8 mouse cellular contexts compared by ENCODE assay signal in genomic region chr5:77265081-77265670, GRCm38 (mm10). TPM values are rescaled to one million over a fixed set of nuclear protein-coding genes. Genes with fewer than 3 reads are reported as not detected.
A peak's percentile ranks its signal among the peaks of the same experiment; 100 is the strongest.
DNase-seq lines count a peak whose midpoint lies in the region; ATAC-seq and TF ChIP-seq lines count a peak whose summit lies in the region.

Gene Rest (plus strand): TSS chr5:77265491.

- peak within 1 kb of the TSS; percentile 63 for H3K4me2 ChIP-seq in embryonic facial prominence, embryonic 13.5 days
- peak within 1 kb of the TSS; percentile 91 for H3K4me2 ChIP-seq in liver, embryonic 13.5 days
- H3K4me2 ChIP-seq in myocyte (ENCODE audit: low read depth), result peak within 1 kb of the TSS; percentile 78
- H3K4me2 ChIP-seq in stomach, postnatal 0 days (replicated peaks; ENCODE audit: low read depth), result peak within 1 kb of the TSS; percentile 75

- TF ChIP-seq CTCF in kidney, adult 2 months (conservative IDR thresholded peaks at IDR 0.05; ENCODE audit: insufficient read depth, insufficient read length, low read depth, low read length), result no peak
- TF ChIP-seq CTCF in stomach, postnatal 0 days (IDR thresholded peaks at IDR 0.05; ENCODE audit: low read depth), result no peak

- under 1% methylated on average over 52 of the region's 78 CpGs for WGBS in embryonic facial prominence, embryonic 13.5 days
- 3% methylated on average over 77 of the region's 78 CpGs for WGBS in kidney, adult 2 months
- under 1% methylated on average over 78 of the region's 78 CpGs for WGBS in liver, embryonic 13.5 days (ENCODE audit: insufficient replicate concordance)
- WGBS in stomach, postnatal 0 days, result 0% methylated on average over 25 of the region's 78 CpGs

- no peak for TF ChIP-seq EP300 in stomach, postnatal 0 days (optimal IDR thresholded peaks at IDR 0.05)

- peak; percentile 53 for ATAC-seq in CD4-positive, CD25-positive, alpha-beta regulatory T cell, adult 4 months
- peak; percentile 86 for ATAC-seq in embryonic facial prominence, embryonic 13.5 days (ENCODE audit: insufficient number of reproducible peaks, insufficient read depth, low FRiP score, low TSS enrichment, low read depth)
- ATAC-seq in liver, embryonic 13.5 days (ENCODE audit: low read depth), result peak; percentile 82
- peak; percentile 86 for ATAC-seq in stomach, postnatal 0 days (ENCODE audit: low FRiP score, low TSS enrichment)

- peaks cover 19% of the 10 kb centered on the region for H3K4me1 ChIP-seq in embryonic facial prominence, embryonic 13.5 days
- H3K4me1 ChIP-seq in kidney, adult 2 months (ENCODE audit: control insufficient read depth, insufficient read depth, low read length), result peaks cover 6% of the 10 kb centered on the region
- peaks cover 31% of the 10 kb centered on the region for H3K4me1 ChIP-seq in liver, embryonic 13.5 days (replicated peaks)
- H3K4me1 ChIP-seq in stomach, postnatal 0 days (replicated peaks; ENCODE audit: control insufficient read depth, insufficient read depth), result no peaks in the 10 kb centered on the region

- H3K36me3 ChIP-seq in embryonic facial prominence, embryonic 13.5 days, result peaks cover 23% of the 10 kb centered on the region
- H3K36me3 ChIP-seq in kidney, adult 2 months (ENCODE audit: control insufficient read depth, insufficient read depth, low read length), result peaks cover 2% of the 10 kb centered on the region; the same call in 1 of the 2 replicates
- peaks cover 23% of the 10 kb centered on the region for H3K36me3 ChIP-seq in liver, embryonic 13.5 days
- H3K36me3 ChIP-seq in myocyte (ENCODE audit: control insufficient read depth, insufficient read depth), result peaks cover 7% of the 10 kb centered on the region
- peaks cover 3% of the 10 kb centered on the region; the same call in 1 of the 2 replicates for H3K36me3 ChIP-seq in stomach, postnatal 0 days (ENCODE audit: control insufficient read depth, insufficient read depth, low read length)

- DNase-seq in adrenal gland, postnatal 4 days (ENCODE audit: low spot score in 2 of 2), result peak; percentile 70 to 72
- peak; percentile 61 for DNase-seq in heart, adult 8-10 months (ENCODE audit: low spot score)
- DNase-seq in kidney, adult 2 months, result peak; percentile 87
- peak; percentile 63 for DNase-seq in liver, embryonic 13.5 days
- peak; percentile 88 for DNase-seq in stomach, postnatal 0 days (ENCODE audit: low spot score)

- H3ac ChIP-seq in myocyte (ENCODE audit: control insufficient read depth, insufficient read length), result peak within 1 kb of the TSS; percentile 92

- peak within 1 kb of the TSS; percentile 95 for H3K4me3 ChIP-seq in embryonic facial prominence, embryonic 13.5 days
- H3K4me3 ChIP-seq in kidney, adult 2 months (ENCODE audit: insufficient read depth, low read depth, low read length), result peak within 1 kb of the TSS; percentile 70
- peak within 1 kb of the TSS; percentile 94 for H3K4me3 ChIP-seq in liver, embryonic 13.5 days (replicated peaks)
- peak within 1 kb of the TSS; percentile 44 for H3K4me3 ChIP-seq in myocyte
- H3K4me3 ChIP-seq in stomach, postnatal 0 days (ENCODE audit: low read depth, low read length), result peak within 1 kb of the TSS; percentile 95

- TF ChIP-seq POLR2A in kidney, adult 2 months (IDR thresholded peaks at IDR 0.05; ENCODE audit: low read depth, low read length), result peak; percentile 34
- peak; percentile 66 for TF ChIP-seq POLR2A in myocyte (IDR thresholded peaks at IDR 0.05; ENCODE audit: insufficient read length, low read depth)

- H3K9me3 ChIP-seq in embryonic facial prominence, embryonic 13.5 days, result no peaks in the 10 kb centered on the region
- H3K9me3 ChIP-seq in liver, embryonic 13.5 days (replicated peaks), result no peaks in the 10 kb centered on the region
- no peaks in the 10 kb centered on the region for H3K9me3 ChIP-seq in stomach, postnatal 0 days (ENCODE audit: control insufficient read depth, low read length)

- H3K27me3 ChIP-seq in embryonic facial prominence, embryonic 13.5 days, result no peaks in the 10 kb centered on the region
- H3K27me3 ChIP-seq in kidney, adult 2 months (replicated peaks; ENCODE audit: control insufficient read depth, insufficient read depth, low read length), result no peaks in the 10 kb centered on the region
- no peaks in the 10 kb centered on the region for H3K27me3 ChIP-seq in liver, embryonic 13.5 days
- no peaks in the 10 kb centered on the region for H3K27me3 ChIP-seq in myocyte (ENCODE audit: control insufficient read depth, insufficient read depth, insufficient read length)
- H3K27me3 ChIP-seq in stomach, postnatal 0 days (ENCODE audit: control insufficient read depth, insufficient read depth, low read length), result no peaks in the 10 kb centered on the region

- H3K27ac ChIP-seq in embryonic facial prominence, embryonic 13.5 days, result peak within 1 kb of the TSS; percentile 98
- H3K27ac ChIP-seq in kidney, adult 2 months (ENCODE audit: insufficient read depth, low read depth, low read length), result peak within 1 kb of the TSS; percentile 77
- H3K27ac ChIP-seq in liver, embryonic 13.5 days, result peak within 1 kb of the TSS; percentile 84
- H3K27ac ChIP-seq in stomach, postnatal 0 days (replicated peaks), result peak within 1 kb of the TSS; percentile 97

- peaks cover 34% of the 10 kb centered on the region for H3K79me2 ChIP-seq in myocyte (ENCODE audit: control insufficient read depth, insufficient read depth)

- H3K9ac ChIP-seq in embryonic facial prominence, embryonic 13.5 days, result peak within 1 kb of the TSS; percentile 96
- H3K9ac ChIP-seq in liver, embryonic 13.5 days, result peak within 1 kb of the TSS; percentile 92
- peak within 1 kb of the TSS; percentile 90 for H3K9ac ChIP-seq in stomach, postnatal 0 days (ENCODE audit: low read length)

TF ChIP-seq in myocyte, 11 proteins besides CTCF, POLR2A, EP300 and RAD21:
- TF ChIP-seq CEBPB (IDR thresholded peaks at IDR 0.05; ENCODE audit: insufficient read depth, poor library complexity, severe bottlenecking) (no peak), TCF3 (IDR thresholded peaks at IDR 0.05; ENCODE audit: insufficient read length, low read depth) (no peak), POLR2AphosphoS2 (IDR thresholded peaks at IDR 0.05; ENCODE audit: insufficient read length, low read depth) (peak; percentile 44), MYOD1 (IDR thresholded peaks at IDR 0.05; ENCODE audit: control insufficient read depth in 1 of 3, insufficient read length in 2 of 3, low read depth in 2 of 3) (peak in 1 of 3 experiments; percentile 27), REST (IDR thresholded peaks at IDR 0.05; ENCODE audit: insufficient read depth, insufficient read length) (no peak), TCF12 (IDR thresholded peaks at IDR 0.05; ENCODE audit: insufficient read depth, poor library complexity, severe bottlenecking) (no peak), USF1 (IDR thresholded peaks at IDR 0.05; ENCODE audit: low read depth) (no peak)

RNA-seq across cellular contexts. Expression of gene Rest, which starts in this region (rescaled TPM):
- 10 to 100 TPM; 12.7 to 16.2 TPM for polyA plus RNA-seq in CD4-positive, CD25-positive, alpha-beta regulatory T cell, adult 4 months (2017; shearing (Covaris generic))
- total RNA-seq in adrenal gland, postnatal 4 days (2021), result 10 to 100 TPM; 39.0 to 42.6 TPM
- 55.9 and 57.5 TPM in 2 replicates for polyA plus RNA-seq in embryonic facial prominence, embryonic 13.5 days (2015; fragmentation: Nextera tagmentation; extraction: Ambion mirVana)
- 10 to 100 TPM; 13.2 to 14.9 (median 14.3) TPM for total RNA-seq in heart, adult 8-10 months (2022)
- 7.3 and 8.3 TPM in 2 replicates for polyA plus RNA-seq in kidney, adult 2 months (2012; rRNA removed)
- polyA plus RNA-seq in liver, embryonic 13.5 days (2015; fragmentation: Nextera tagmentation; extraction: Ambion mirVana), result 8.0 and 9.0 TPM in 2 replicates
- 7.2 TPM for polyA plus RNA-seq in myocyte (2012; fragmentation: generic; extraction: Trizol)
- polyA plus RNA-seq in stomach, postnatal 0 days (2015; fragmentation: Nextera tagmentation; extraction: Ambion mirVana), result 12.1 and 12.5 TPM in 2 replicates

Comparison
In these comparisons a context has a peak if more than half of its experiments do, and no peak if none do; other contexts are left out.
1. Peak in every context shown above with its lines: DNase-seq, ATAC-seq, H3K4me3 ChIP-seq and H3K27ac ChIP-seq.
2. H3K4me3 ChIP-seq: peak in every context shown above with its lines; median percentile 95 in embryonic facial prominence, embryonic 13.5 days; 95 in stomach, postnatal 0 days; 94 in liver, embryonic 13.5 days; 70 in kidney, adult 2 months; 44 in myocyte.